Comparison of ENCODE assay signal across 19 mouse cellular contexts in genomic region chr5:74044591-74044990, GRCm38 (mm10).
"Had no signal": no experiment of that assay in that cellular context is flagged by ENCODE, and none has a peak within 500 bp of the region (broad histone marks: within the 10 kb centered on the region; RNA-seq: fewer than 3 reads in every experiment).

No protein-coding gene starts in this region.

- DNase-seq: liver, postnatal 0 days; lung, adult 2 months; lung, postnatal 14 days; lung, postnatal 36 days; midbrain, embryonic 14.5 days; retina, postnatal 1 day; right cerebral cortex, adult 18-20 months; right cerebral cortex, postnatal 25 days; right cerebral cortex, postnatal 4 days; spleen, adult 18-20 months; thymus, adult 18-20 months; thymus, postnatal 14 days; thymus, postnatal 36 days had no signal

- H3K36me3 ChIP-seq: lung, embryonic 15.5 days; midbrain, embryonic 12.5 days; neural tube, embryonic 12.5 days had no signal

- H3K9me3 ChIP-seq: lung, embryonic 15.5 days; megakaryocyte, embryonic 14.5 days; midbrain, embryonic 12.5 days; neural tube, embryonic 12.5 days had no signal

- H3K27me3 ChIP-seq: lung, embryonic 15.5 days; megakaryocyte, embryonic 14.5 days; midbrain, embryonic 12.5 days; neural tube, embryonic 12.5 days had no signal

- H3K4me2 ChIP-seq: lung, embryonic 15.5 days; midbrain, embryonic 12.5 days; neural tube, embryonic 12.5 days had no signal

- H3K4me3 ChIP-seq: lung, embryonic 15.5 days; megakaryocyte, embryonic 14.5 days; midbrain, embryonic 12.5 days; neural tube, embryonic 12.5 days had no signal

- H3K27ac ChIP-seq: lung, embryonic 15.5 days; macrophage; midbrain, embryonic 12.5 days; neural tube, embryonic 12.5 days had no signal

- ATAC-seq: liver, postnatal 0 days; lung, postnatal 0 days had no signal

- H3K9ac ChIP-seq: liver, postnatal 0 days; lung, embryonic 15.5 days; midbrain, embryonic 12.5 days; neural tube, embryonic 12.5 days had no signal
